Mouse (Mus musculus) heart, postnatal 10 days (tissue): ENCODE data around the gene Galnt6. TPM values are rescaled to one million over a fixed set of nuclear protein-coding genes. Genes with fewer than 3 reads are reported as not detected.

Source experiments
- DNase-seq, 2 experiments: peaks; one replicate each; pipeline ENCODE4 v3.0.0; 2021
- intact Hi-C: fragments of 180-260 bp; cut with DNase I; formaldehyde crosslinking; loops from one replicate; pipeline ENCODE4 v1.15.1; 2025
- total RNA-seq, 2 experiments: library from RNA; stranded (reverse); gene quantifications; 2 replicates each; pipeline ENCODE4 v1.2.3; 2021

The Galnt6 gene
- total RNA-seq, 2 experiments from 2014 or later: 1.7 TPM

- no peak for DNase-seq
- intact Hi-C loops: no loop called here
Observed at GRCm38 (mm10) chr15:100722564-100722963, 6.6 kb downstream of the Galnt6 start.

- no peak for DNase-seq
- intact Hi-C loops: no loop called here
Observed at GRCm38 (mm10) chr15:100722026-100722425, 7.2 kb downstream of the Galnt6 start.

- intact Hi-C loops: no loop called here
- DNase-seq: no peak
Observed at GRCm38 (mm10) chr15:100721445-100721844, 7.7 kb downstream of the Galnt6 start.

GRCm38 (mm10) chr15:100720066-100720465, 9.1 kb downstream of the Galnt6 start:
- no peak for DNase-seq
- intact Hi-C loops: no loop called here

- intact Hi-C loops: no loop called here
- DNase-seq: no peak
Observed at GRCm38 (mm10) chr15:100719217-100719616, 10.0 kb downstream of the Galnt6 start.

GRCm38 (mm10) chr15:100718572-100718971, 10.6 kb downstream of the Galnt6 start:
- DNase-seq: no peak
- intact Hi-C loops: no loop called here

GRCm38 (mm10) chr15:100717933-100718332, 11.2 kb downstream of the Galnt6 start:
- no peak for DNase-seq
- intact Hi-C loops: no loop called here

GRCm38 (mm10) chr15:100715399-100715993, 13.7 kb downstream of the Galnt6 start:
- peak in 1 of 2 experiments; percentile 46 for DNase-seq
- intact Hi-C loops: no loop called here

- intact Hi-C loops: no loop called here
- DNase-seq: no peak
Observed at GRCm38 (mm10) chr15:100714470-100714869, 14.7 kb downstream of the Galnt6 start.

GRCm38 (mm10) chr15:100710838-100711237, 18.3 kb downstream of the Galnt6 start:
- intact Hi-C loops: no loop called here

GRCm38 (mm10) chr15:100708433-100709078, 20.6 kb downstream of the Galnt6 start:
- intact Hi-C loops: no loop called here
- DNase-seq: no peak

More at GRCm38 (mm10) chr15:100710838-100711237, 18.3 kb downstream of the Galnt6 start:
- no peak for DNase-seq

- DNase-seq: peak in 1 of 2 experiments; percentile 36
- intact Hi-C loops: no loop called here
Observed at GRCm38 (mm10) chr15:100706226-100706625, 22.9 kb downstream of the Galnt6 start.

- no peak for DNase-seq
- intact Hi-C loops: no loop called here
Observed at GRCm38 (mm10) chr15:100705376-100705775, 23.8 kb downstream of the Galnt6 start.

- intact Hi-C loops: no loop called here
- no peak for DNase-seq
Observed at GRCm38 (mm10) chr15:100703913-100704312, 25.3 kb downstream of the Galnt6 start.

GRCm38 (mm10) chr15:100701856-100702255, 27.3 kb downstream of the Galnt6 start:
- intact Hi-C loops: no loop called here

GRCm38 (mm10) chr15:100701108-100701507, 28.1 kb downstream of the Galnt6 start:
- no peak for DNase-seq
- intact Hi-C loops: no loop called here

More at GRCm38 (mm10) chr15:100701856-100702255, 27.3 kb downstream of the Galnt6 start:
- DNase-seq: no peak

GRCm38 (mm10) chr15:100700424-100700823, 28.8 kb downstream of the Galnt6 start:
- no peak for DNase-seq
- intact Hi-C loops: no loop called here

- intact Hi-C loops: no loop called here
- DNase-seq: no peak
Observed at GRCm38 (mm10) chr15:100699386-100699785, 29.8 kb downstream of the Galnt6 start.

GRCm38 (mm10) chr15:100698078-100698477, 31.1 kb downstream of the Galnt6 start:
- intact Hi-C loops: no loop called here

GRCm38 (mm10) chr15:100694406-100694805, 34.8 kb downstream of the Galnt6 start:
- DNase-seq: no peak
- intact Hi-C loops: no loop called here

More at GRCm38 (mm10) chr15:100698078-100698477, 31.1 kb downstream of the Galnt6 start:
- DNase-seq: no peak

GRCm38 (mm10) chr15:100691990-100692389, 37.2 kb downstream of the Galnt6 start:
- intact Hi-C loops: no loop called here
- no peak for DNase-seq

GRCm38 (mm10) chr15:100687430-100687971, 41.7 kb downstream of the Galnt6 start, which contains the start of gene Cela1:
TSS of gene Cela1 (minus strand) at chr15:100687921.
- intact Hi-C loops: no loop called here
- DNase-seq: no peak
